Mouse (Mus musculus): ENCODE measurements around the gene Arhgef15. TPM values are rescaled to one million over a fixed set of nuclear protein-coding genes. Genes with fewer than 3 reads are reported as not detected.

Arhgef15 gene
- total and polyA plus RNA-seq, 3 experiments = 0.04 TPM; not detected in 2

DNA sequence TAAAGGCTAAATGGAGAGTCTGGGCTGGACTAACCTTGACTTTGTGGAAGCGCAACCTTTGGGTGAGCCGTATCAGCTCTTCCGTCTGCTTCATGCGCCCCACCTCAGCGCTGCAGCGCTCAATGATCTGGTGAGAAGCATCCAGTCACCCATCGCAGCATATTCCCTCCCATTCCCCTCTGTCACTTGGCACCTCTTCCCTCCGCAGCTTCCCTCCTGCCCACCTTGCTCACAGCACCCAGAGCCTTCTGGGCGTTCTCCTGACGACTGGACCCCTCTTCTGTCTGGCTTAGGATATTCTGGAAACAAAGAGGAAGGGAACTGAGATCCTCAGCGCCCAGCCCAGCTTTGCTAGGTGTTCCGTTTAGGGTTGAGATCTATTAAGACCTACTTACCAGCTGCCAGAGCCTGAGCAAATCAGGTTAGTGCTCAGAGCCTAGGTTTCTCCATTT is 9.7 kb downstream of the Arhgef15 start:
- H3K4me2 ChIP-seq (ENCODE audit: insufficient read depth, low read depth, poor library complexity, severe bottlenecking) = no peak overlapping the region
- TF ChIP-seq CHD2 (IDR thresholded peaks at IDR 0.05; ENCODE audit: low read length) (no peak), MAX (IDR thresholded peaks at IDR 0.05; ENCODE audit: low read length) (no peak), BHLHE40 (IDR thresholded peaks at IDR 0.05; ENCODE audit: low read depth, low read length) (no peak), UBTF (IDR thresholded peaks at IDR 0.05; ENCODE audit: low read depth, low read length) (no peak), CHD1 (IDR thresholded peaks at IDR 0.05; ENCODE audit: low read depth, low read length) (no peak), USF2 (conservative IDR thresholded peaks at IDR 0.05; ENCODE audit: low read depth, low read length) (no peak), RCOR1 (conservative IDR thresholded peaks at IDR 0.05; ENCODE audit: low read depth, low read length) (no peak), JUND (conservative IDR thresholded peaks at IDR 0.05; ENCODE audit: low read depth, low read length) (no peak), POLR2A (IDR thresholded peaks at IDR 0.05; ENCODE audit: low read depth, low read length) (no peak), JUN (IDR thresholded peaks at IDR 0.05; ENCODE audit: insufficient read depth, low read depth, low read length) (no peak), USF1 (IDR thresholded peaks at IDR 0.05; ENCODE audit: low read depth, low read length) (no peak), ETS1 (conservative IDR thresholded peaks at IDR 0.05; ENCODE audit: low read depth, low read length) (no peak), RAD21 (IDR thresholded peaks at IDR 0.05; ENCODE audit: low read depth, low read length) (no peak), ELF1 (IDR thresholded peaks at IDR 0.05; ENCODE audit: low read depth, low read length) (no peak), TBP (conservative IDR thresholded peaks at IDR 0.05; ENCODE audit: low read depth, low read length) (no peak), KAT2A (IDR thresholded peaks at IDR 0.05; ENCODE audit: insufficient replicate concordance, low read length) (no peak), ZKSCAN1 (IDR thresholded peaks at IDR 0.05; ENCODE audit: borderline replicate concordance, low read depth, low read length) (no peak), ZMIZ1 (IDR thresholded peaks at IDR 0.05; ENCODE audit: low read depth, low read length) (no peak), ZC3H11A (IDR thresholded peaks at IDR 0.05; ENCODE audit: low read depth, low read length) (no peak)
- H3K27ac ChIP-seq (ENCODE audit: insufficient read depth, low read depth) = no peak overlapping the region
- peaks cover 5% of the 10 kb centered on the region for H3K27me3 ChIP-seq (replicated peaks)
- H3K79me2 ChIP-seq (replicated peaks; ENCODE audit: control insufficient read depth, extremely low read depth, insufficient read depth, poor library complexity, severe bottlenecking) = no peaks in the 10 kb centered on the region
- no peak overlapping the region for H3K9ac ChIP-seq (ENCODE audit: insufficient read depth, low read depth)
- in situ Hi-C loops (cut with MboI; ENCODE audit: low pct_ligation_motif_present, low pct_unique_long_range_greater_than_20kb, low sequenced_read_pairs) = no loop called here
- peaks cover 0 to 20% of the 10 kb centered on the region in 2 experiments for H3K36me3 ChIP-seq (replicated peaks in 1 of 2; ENCODE audit: control insufficient read depth in 1 of 2, insufficient read depth in 1 of 2, low read length in 1 of 2)
- no peak for DNase-seq (ENCODE audit: extremely low read depth)
- no peaks in the 10 kb centered on the region for H3K9me3 ChIP-seq (replicated peaks; ENCODE audit: low read length)
- dilution Hi-C loops (cut with MboI; ENCODE audit: extremely low pct_ligation_motif_present, extremely low pct_unique_long_range_greater_than_20kb, low sequenced_read_pairs) = no loop called here
- H3K4me1 ChIP-seq (ENCODE audit: control insufficient read depth in 1 of 2, insufficient read depth in 2 of 2) = no peaks in the 10 kb centered on the region
- H3K4me3 ChIP-seq (replicated peaks in 1 of 3; ENCODE audit: low read depth in 2 of 3, low read length in 2 of 3, poor library complexity in 1 of 3) = no peak overlapping the region

GRCm38 (mm10) chr11:68946806-68947440 is 10.4 kb downstream of the Arhgef15 start:
- no peak overlapping the region for H3K4me3 ChIP-seq (replicated peaks in 1 of 3; ENCODE audit: low read depth in 2 of 3, low read length in 2 of 3, poor library complexity in 1 of 3)
- no peaks in the 10 kb centered on the region for H3K79me2 ChIP-seq (replicated peaks; ENCODE audit: control insufficient read depth, extremely low read depth, insufficient read depth, poor library complexity, severe bottlenecking)
- H3K36me3 ChIP-seq (replicated peaks in 1 of 2; ENCODE audit: control insufficient read depth in 1 of 2, insufficient read depth in 1 of 2, low read length in 1 of 2) = peaks cover 0 to 25% of the 10 kb centered on the region in 2 experiments
- no peaks in the 10 kb centered on the region for H3K4me1 ChIP-seq (ENCODE audit: control insufficient read depth in 1 of 2, insufficient read depth in 2 of 2)
- dilution Hi-C loops (cut with MboI; ENCODE audit: extremely low pct_ligation_motif_present, extremely low pct_unique_long_range_greater_than_20kb, low sequenced_read_pairs) = no loop called here
- peaks cover 2% of the 10 kb centered on the region for H3K27me3 ChIP-seq (replicated peaks)
- H3K9ac ChIP-seq (ENCODE audit: insufficient read depth, low read depth) = no peak overlapping the region
- no peak for DNase-seq (ENCODE audit: extremely low read depth)
- no peak overlapping the region for H3K4me2 ChIP-seq (ENCODE audit: insufficient read depth, low read depth, poor library complexity, severe bottlenecking)
- in situ Hi-C loops (cut with MboI; ENCODE audit: low pct_ligation_motif_present, low pct_unique_long_range_greater_than_20kb, low sequenced_read_pairs) = no loop called here
- TF ChIP-seq MAX (IDR thresholded peaks at IDR 0.05; ENCODE audit: low read length) (no peak), SMC3 (IDR thresholded peaks at IDR 0.05; ENCODE audit: low read depth, low read length) (no peak), MXI1 (IDR thresholded peaks at IDR 0.05; ENCODE audit: low read depth, low read length) (no peak), HCFC1 (IDR thresholded peaks at IDR 0.05; ENCODE audit: low read depth, low read length) (no peak), MAFK (IDR thresholded peaks at IDR 0.05; ENCODE audit: insufficient replicate concordance, low read length) (no peak), NRF1 (IDR thresholded peaks at IDR 0.05; ENCODE audit: low read depth, low read length) (no peak), IRF4 (IDR thresholded peaks at IDR 0.05; ENCODE audit: low read depth, low read length) (no peak), GABPA (IDR thresholded peaks at IDR 0.05; ENCODE audit: insufficient replicate concordance, low read depth, low read length) (no peak), CHD2 (IDR thresholded peaks at IDR 0.05; ENCODE audit: low read length) (no peak), ZMIZ1 (IDR thresholded peaks at IDR 0.05; ENCODE audit: low read depth, low read length) (no peak), CHD1 (IDR thresholded peaks at IDR 0.05; ENCODE audit: low read depth, low read length) (no peak)
- H3K9me3 ChIP-seq (replicated peaks; ENCODE audit: low read length) = no peaks in the 10 kb centered on the region
- H3K27ac ChIP-seq (ENCODE audit: insufficient read depth, low read depth) = no peak overlapping the region

Data from CH12.LX (cell line).